Mouse (Mus musculus) brown adipose tissue, adult 24 weeks (tissue): ENCODE results near the gene Slc48a1. TPM values are rescaled to one million over a fixed set of nuclear protein-coding genes. Genes with fewer than 3 reads are reported as not detected.

Experiments used
- H3K27ac ChIP-seq: fragments of 200-500 bp; replicated peaks from 2 replicates; pipeline ENCODE4 v1.5.1; 2012; ENCODE audit warnings: low read depth, mild to moderate bottlenecking, low read length
- H3K4me1 ChIP-seq: fragments of 200-500 bp; 2 replicates; pipeline ENCODE4 v1.6.1; 2012; ENCODE audit warnings: low read length, mixed read lengths; ENCODE audit not compliant: control insufficient read depth, insufficient read depth, insufficient read length
- H3K4me3 ChIP-seq: fragments of 200-500 bp; 2 replicates; pipeline ENCODE4 v1.5.1; 2012; ENCODE audit warnings: low read depth, mild to moderate bottlenecking, low read length, moderate library complexity; ENCODE audit not compliant: insufficient read depth
- polyA plus RNA-seq: library from polyadenylated mRNA; stranded (reverse); fragments of >200 nt; gene quantifications from 2 replicates; pipeline ENCODE4 v1.2.4, GENCODE M21; 2012; ENCODE audit not compliant: missing spikeins, insufficient read depth, insufficient read length

The Slc48a1 gene
- polyA plus RNA-seq: 70.5 and 79.9 TPM in 2 replicates

DNA sequence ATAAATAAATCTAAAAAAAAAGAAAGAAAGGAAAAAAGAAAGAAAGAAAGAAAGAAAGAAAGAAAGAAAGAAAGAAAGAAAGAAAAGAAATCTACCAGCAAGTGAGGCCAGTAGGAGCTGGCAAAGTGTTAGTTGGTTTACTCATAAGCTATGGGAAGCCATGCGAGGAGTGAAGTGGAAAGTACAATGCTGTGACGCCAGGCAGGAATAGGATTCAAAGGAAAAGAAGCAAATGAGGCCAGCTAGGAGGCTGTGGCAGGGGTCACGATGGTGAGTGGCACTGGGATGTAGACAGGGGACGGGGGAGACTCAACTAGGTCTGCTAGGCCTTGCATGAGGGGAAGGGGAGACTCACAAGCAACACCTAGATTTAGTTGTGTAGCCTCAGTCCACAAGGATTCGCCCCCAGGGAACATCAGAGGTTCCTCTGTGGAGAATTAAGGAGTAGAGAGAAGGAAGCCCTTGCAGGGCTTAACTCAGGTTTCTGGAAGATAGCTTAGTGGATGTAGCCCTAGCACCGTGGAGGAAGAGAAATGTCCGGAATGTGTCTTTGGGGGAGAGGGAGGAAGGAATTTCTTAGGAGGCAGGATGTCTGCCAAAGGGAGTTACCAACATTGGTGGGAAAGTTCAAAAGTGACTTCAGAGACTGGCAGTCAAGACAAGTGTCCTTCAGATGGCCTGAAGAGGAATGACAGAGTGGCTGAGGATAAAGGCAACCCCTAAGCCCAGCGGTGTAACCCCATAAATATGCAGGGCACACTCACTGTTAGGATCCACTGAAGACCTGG, at the start of gene Slc48a1:
Slc48a1 (plus strand) TSS at position 210 of the 788 bp plus-strand sequence.
- Histone ChIP-seq H3K4me1 (peaks cover 28% of the 10 kb centered on the region), H3K4me3 (no peak within 1 kb of the TSS), H3K27ac (peak within 1 kb of the TSS; percentile 93)

DNA sequence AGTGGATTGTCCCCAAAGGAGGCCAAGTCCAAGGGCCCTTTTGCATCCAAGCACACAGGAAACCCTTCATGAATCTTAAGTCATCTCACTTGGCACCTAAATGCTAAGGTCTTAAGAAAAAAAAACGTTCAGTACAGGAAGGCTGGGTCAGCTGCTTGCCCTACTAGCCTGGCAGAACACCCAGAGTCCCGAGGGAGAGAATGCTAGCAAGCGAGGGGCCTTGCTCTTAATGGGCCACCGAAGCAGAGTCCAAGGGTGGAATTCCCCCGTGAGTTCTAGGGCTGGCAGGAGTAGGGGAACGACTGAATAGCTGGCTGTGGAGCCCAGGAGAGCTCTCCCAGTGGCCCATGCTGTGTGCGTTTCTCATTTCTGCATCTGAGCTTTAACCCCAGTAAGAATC, 49.5 kb upstream of the Slc48a1 start:
- Histone ChIP-seq H3K27ac (no peak overlapping the region), H3K4me3 (no peak overlapping the region), H3K4me1 (peaks cover 7% of the 10 kb centered on the region; the same call in 1 of the 2 replicates)

DNA sequence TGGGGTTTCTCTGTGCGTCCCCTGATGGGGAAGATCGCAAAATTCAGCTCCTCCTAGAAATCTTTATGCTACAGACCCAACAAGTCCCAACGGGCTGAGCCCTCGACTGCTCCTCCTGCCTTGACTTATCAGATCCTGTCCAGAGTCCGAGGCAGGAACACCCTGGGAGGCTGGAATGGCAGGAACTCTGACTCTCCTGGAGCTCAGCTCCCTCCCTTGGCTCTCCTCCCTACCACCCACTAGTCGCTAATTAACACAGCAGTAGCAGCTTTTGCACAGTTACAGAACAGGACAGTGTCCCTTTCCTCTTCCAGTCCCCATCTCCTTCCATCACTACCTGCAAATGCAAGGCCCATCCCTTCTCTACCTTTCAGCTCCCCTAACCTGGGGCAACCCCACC, 48.0 kb upstream of the Slc48a1 start:
- H3K4me1 ChIP-seq: peaks cover 7% of the 10 kb centered on the region; the same call in 1 of the 2 replicates

GRCm38 (mm10) chr15:97731111-97731510, 47.2 kb upstream of the Slc48a1 start, which contains the start of gene Endou:
Gene Endou, minus strand, starts transcription at chr15:97731339.
- Histone ChIP-seq H3K27ac (no peak within 1 kb of the TSS), H3K4me3 (no peak within 1 kb of the TSS), H3K4me1 (peaks cover 7% of the 10 kb centered on the region; the same call in 1 of the 2 replicates)

More for the DNA sequence above, 48.0 kb upstream of the Slc48a1 start:
- Histone ChIP-seq H3K27ac (no peak overlapping the region), H3K4me3 (no peak overlapping the region)

GRCm38 (mm10) chr15:97731988-97732387, 46.3 kb upstream of the Slc48a1 start:
- no peak overlapping the region for H3K4me3 ChIP-seq
- peaks cover 7% of the 10 kb centered on the region; the same call in 1 of the 2 replicates for H3K4me1 ChIP-seq
- no peak overlapping the region for H3K27ac ChIP-seq

DNA sequence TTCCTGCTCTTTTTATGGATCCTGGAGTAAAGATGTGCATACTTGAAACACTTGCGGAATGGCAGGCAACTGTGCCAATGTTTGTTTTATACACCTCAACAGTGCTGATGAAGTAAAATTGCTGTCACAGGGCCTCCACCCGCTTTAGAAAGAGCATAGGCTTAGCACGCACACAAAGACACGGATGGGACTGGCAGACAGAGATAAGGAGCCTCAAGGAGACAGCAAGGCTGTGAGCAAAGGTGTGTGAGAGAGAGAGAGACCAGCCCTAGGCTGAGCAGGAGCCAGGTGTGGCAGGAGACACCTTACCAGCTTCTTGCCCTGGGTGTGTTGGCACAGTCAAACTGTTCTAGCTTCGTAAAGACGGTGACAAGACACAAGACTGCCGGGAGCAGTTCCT, 39.4 kb upstream of the Slc48a1 start:
- Histone ChIP-seq H3K27ac (no peak overlapping the region), H3K4me3 (no peak overlapping the region), H3K4me1 (no peaks in the 10 kb centered on the region; the same call in 1 of the 2 replicates)

GRCm38 (mm10) chr15:97740283-97740732, 38.0 kb upstream of the Slc48a1 start:
- Histone ChIP-seq H3K4me3 (no peak overlapping the region), H3K27ac (no peak overlapping the region), H3K4me1 (no peaks in the 10 kb centered on the region; the same call in 1 of the 2 replicates)

DNA sequence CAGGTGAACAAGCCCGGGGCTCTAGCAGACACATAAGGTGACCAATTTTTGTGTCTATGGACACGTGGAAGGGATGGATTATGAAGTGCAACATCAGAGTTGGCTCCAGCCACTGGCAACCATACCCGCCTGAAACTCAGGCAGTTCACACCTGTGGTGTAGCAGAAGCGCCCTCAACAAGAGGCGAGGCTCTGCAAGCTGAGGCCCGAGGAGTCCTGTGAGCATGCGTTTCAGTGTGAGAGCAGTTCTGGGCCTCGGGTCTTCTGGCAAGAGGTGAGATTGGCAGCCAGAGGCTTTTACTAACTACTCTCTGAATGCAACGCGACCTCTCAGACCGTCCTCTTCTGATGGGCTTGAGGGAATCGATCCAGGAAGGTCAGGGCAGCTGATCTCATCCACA, 36.7 kb upstream of the Slc48a1 start:
- Histone ChIP-seq H3K27ac (no peak overlapping the region), H3K4me3 (no peak overlapping the region), H3K4me1 (no peaks in the 10 kb centered on the region; the same call in 1 of the 2 replicates)

DNA sequence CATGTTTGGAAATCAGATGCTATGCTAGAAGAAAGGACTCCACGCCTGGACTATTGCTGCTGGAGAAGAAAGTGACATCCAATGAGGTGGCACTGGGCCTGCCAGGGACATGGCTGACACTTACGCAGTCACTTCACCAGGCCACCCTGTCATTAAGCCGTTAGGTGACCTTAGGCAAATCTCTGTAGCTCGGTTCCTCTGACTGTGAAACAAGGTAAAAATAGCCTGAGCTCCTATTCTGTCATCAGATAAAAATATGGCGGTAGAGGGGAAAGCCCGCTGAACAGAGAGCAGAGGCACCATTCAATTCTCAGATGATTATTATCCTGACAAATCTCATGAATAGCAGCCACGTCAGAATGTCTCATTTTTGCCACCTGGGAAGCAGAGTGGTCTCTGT, 36.2 kb upstream of the Slc48a1 start:
- no peak overlapping the region for H3K27ac ChIP-seq
- no peaks in the 10 kb centered on the region; the same call in 1 of the 2 replicates for H3K4me1 ChIP-seq
- no peak overlapping the region for H3K4me3 ChIP-seq

- Histone ChIP-seq H3K4me3 (no peak overlapping the region), H3K27ac (no peak overlapping the region), H3K4me1 (no peaks in the 10 kb centered on the region; the same call in 1 of the 2 replicates)
Observed at GRCm38 (mm10) chr15:97742600-97742999, 35.7 kb upstream of the Slc48a1 start.

DNA sequence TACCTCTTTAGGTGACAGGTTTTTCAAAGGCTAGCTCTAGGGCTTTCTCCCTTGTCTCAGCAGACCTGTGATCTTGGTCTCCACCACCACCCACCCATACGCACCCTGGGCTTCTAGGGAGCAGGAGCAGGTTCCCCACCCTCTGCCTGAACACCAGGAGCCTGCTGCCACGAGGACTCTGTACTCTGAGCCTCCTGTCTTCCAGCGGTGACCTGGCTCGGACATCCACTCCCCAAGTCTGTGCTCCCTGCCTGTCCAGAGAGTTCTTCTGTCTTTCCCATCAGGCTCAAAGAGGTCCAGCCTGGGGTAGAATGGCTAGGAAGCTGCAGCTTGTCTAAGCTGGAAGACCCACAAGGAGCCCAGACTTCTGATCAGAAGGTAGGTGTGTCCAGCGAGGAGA, 35.1 kb upstream of the Slc48a1 start:
- H3K27ac ChIP-seq: no peak overlapping the region; the same call in 1 of the 2 replicates
- H3K4me1 ChIP-seq: no peaks in the 10 kb centered on the region; the same call in 1 of the 2 replicates
- H3K4me3 ChIP-seq: no peak overlapping the region

DNA sequence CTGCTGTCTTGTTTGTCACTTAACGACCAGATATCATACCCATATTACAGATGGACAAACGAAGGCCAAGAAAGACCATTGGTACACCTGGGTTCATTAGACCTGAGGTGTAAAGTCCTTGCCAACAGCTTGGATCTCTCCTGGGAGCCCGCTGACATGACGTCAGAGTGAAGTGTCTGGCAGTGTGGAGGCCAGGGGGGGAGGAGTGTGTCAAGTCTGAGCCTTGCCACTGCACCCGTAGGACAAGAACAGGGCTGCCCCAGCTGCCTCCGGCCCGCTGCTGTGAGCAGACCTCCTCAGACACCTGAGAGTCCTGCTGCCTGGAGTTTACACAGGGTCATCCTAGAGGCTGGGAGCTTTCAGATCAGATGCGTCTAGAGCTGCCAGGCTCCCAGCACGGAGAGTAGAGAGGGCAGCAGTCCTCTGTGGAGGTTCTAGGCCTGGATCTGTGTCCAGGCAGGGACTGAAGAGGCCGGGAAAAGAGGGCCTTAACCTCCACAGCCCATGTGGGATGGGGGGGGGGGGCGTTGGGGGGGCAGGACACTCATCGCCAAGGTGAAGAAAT, 34.3 kb upstream of the Slc48a1 start:
- H3K4me3 ChIP-seq: no peak overlapping the region
- no peak overlapping the region for H3K27ac ChIP-seq
- H3K4me1 ChIP-seq: no peaks in the 10 kb centered on the region; the same call in 1 of the 2 replicates

DNA sequence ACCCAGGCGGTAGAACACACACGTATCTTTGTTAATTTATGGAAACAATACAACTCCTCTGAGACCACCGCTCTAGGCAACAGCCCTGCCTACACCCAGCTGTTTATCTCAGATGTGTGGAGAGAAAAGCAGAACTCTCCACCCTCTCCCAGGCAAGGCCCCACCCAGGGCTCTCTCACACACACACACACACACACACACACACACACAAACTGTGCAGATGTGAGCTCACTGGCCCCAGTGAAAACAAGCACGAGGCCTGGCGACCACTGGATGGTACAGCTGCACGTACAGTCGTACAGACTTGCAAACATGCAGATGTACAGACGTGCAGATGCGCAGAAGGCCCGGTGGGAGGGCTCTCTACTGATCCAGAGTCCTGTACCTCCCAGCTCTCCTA, 33.4 kb upstream of the Slc48a1 start:
- Histone ChIP-seq H3K27ac (no peak overlapping the region), H3K4me1 (no peaks in the 10 kb centered on the region; the same call in 1 of the 2 replicates), H3K4me3 (no peak overlapping the region)

DNA sequence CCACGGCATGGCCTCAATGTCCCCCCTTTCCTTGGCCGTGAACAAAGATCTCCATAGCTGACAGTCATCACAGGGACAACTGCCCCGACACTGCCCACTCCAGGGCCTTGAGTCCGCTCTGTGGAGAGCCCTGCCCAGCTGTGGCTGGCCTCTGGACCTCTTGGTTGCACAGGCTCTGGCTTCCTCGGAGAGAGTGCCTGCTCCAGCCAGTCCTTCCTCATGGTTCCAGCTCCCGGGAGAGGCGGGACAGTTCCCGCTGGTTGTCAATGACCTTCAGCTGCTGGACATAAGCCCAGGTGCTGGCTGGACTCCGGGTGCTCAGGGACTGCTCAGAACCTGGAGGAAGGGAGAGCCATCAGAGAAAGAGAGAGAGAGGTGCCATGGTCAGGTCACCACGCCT, 33.0 kb upstream of the Slc48a1 start:
- H3K27ac ChIP-seq: 0 out of 2 replicates have a peak overlapping the region, but pooled peaks have one; percentile 17
- no peak overlapping the region for H3K4me3 ChIP-seq
- no peaks in the 10 kb centered on the region; the same call in 1 of the 2 replicates for H3K4me1 ChIP-seq

DNA sequence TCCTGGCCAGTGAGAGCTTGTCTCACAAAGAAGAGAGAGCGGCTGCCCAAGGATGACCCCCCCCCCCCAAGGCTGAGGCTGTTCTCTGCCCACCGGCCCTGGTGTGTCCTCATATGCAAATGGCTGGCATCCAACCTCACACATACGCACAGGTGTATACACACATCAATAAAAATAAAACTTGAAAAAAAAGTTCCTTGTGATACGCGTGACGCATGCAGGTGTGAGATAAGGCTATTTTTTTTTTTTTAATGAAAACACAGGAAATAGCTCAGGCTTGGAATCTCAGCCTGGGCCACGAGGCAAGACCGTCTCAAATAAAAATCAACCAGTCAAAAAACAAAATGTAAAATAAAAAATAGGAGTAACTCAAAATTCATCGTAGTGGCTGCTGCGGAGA, 32.0 kb upstream of the Slc48a1 start:
- Histone ChIP-seq H3K4me1 (peaks cover 4% of the 10 kb centered on the region), H3K27ac (peak overlapping the region; percentile 17; the same call in 1 of the 2 replicates), H3K4me3 (no peak overlapping the region)
